Mouse (Mus musculus) heart, embryonic 13.5 days (tissue): ENCODE data around the gene B3gnt6. TPM values are rescaled to one million over a fixed set of nuclear protein-coding genes. Genes with fewer than 3 reads are reported as not detected.

ENCODE experiments used
- ATAC-seq: fragments of 200-750 bp; cut with Nextera tagmentation; 2 replicates; pipeline ENCODE4 v1.8.0; 2017; ENCODE audit warnings: moderate TSS enrichment; ENCODE audit not compliant: insufficient number of reproducible peaks, low FRiP score, low TSS enrichment; ENCODE audit errors: extremely low read depth
- H3K27ac ChIP-seq: fragments of 300-500 bp; sonication (generic); replicated peaks from 2 replicates; pipeline ENCODE4 v1.5.1; 2015; ENCODE audit warnings: moderate library complexity, mild to moderate bottlenecking, inconsistent platforms
- H3K27me3 ChIP-seq: fragments of 300-500 bp; sonication (generic); replicated peaks from 2 replicates; pipeline ENCODE4 v1.6.1; 2015; ENCODE audit warnings: mild to moderate bottlenecking, inconsistent platforms
- H3K36me3 ChIP-seq: fragments of 300-500 bp; sonication (generic); 2 replicates; pipeline ENCODE4 v1.6.1; 2015; ENCODE audit warnings: mild to moderate bottlenecking, inconsistent platforms
- H3K4me1 ChIP-seq: fragments of 300-500 bp; sonication (generic); 2 replicates; pipeline ENCODE4 v1.6.1; 2015; ENCODE audit warnings: inconsistent platforms
- H3K4me2 ChIP-seq: fragments of 300-500 bp; sonication (generic); 2 replicates; pipeline ENCODE4 v1.6.1; 2015; ENCODE audit warnings: inconsistent platforms, mild to moderate bottlenecking, moderate library complexity
- H3K4me3 ChIP-seq: fragments of 300-500 bp; sonication (generic); 2 replicates; pipeline ENCODE4 v1.5.1; 2015; ENCODE audit warnings: moderate library complexity, mild to moderate bottlenecking, inconsistent platforms
- H3K9ac ChIP-seq: fragments of 300-500 bp; sonication (generic); 2 replicates; pipeline ENCODE4 v1.6.1; 2015; ENCODE audit warnings: inconsistent platforms, mild to moderate bottlenecking, moderate library complexity
- H3K9me3 ChIP-seq: fragments of 300-500 bp; sonication (generic); 2 replicates; pipeline ENCODE4 v1.6.1; 2016; ENCODE audit warnings: inconsistent platforms
- WGBS: fragments of 180-500 bp; shearing (Covaris S2); methylation state at CpG from one replicate; pipeline ENCODE4 v1.1.7; 2015; ENCODE audit warnings: mixed read lengths; 5-methylcytosine and 5-hydroxymethylcytosine counted together
- polyA plus RNA-seq: library from polyadenylated mRNA; unstranded; fragments of >200 nt; fragmentation: Nextera tagmentation; extraction: Ambion mirVana; gene quantifications from 2 replicates; pipeline ENCODE4 v1.2.1, GENCODE M21; 2015

The B3gnt6 gene
- polyA plus RNA-seq, 1 experiment from 2014 or later: not detected

- Histone ChIP-seq H3K4me3 (no peak overlapping the region), H3K36me3 (no peaks in the 10 kb centered on the region), H3K27ac (0 out of 2 replicates have a peak overlapping the region, but pooled peaks have one; percentile 13), H3K9ac (no peak overlapping the region), H3K4me1 (peaks cover 76% of the 10 kb centered on the region), H3K4me2 (no peak overlapping the region), H3K27me3 (no peaks in the 10 kb centered on the region), H3K9me3 (no peaks in the 10 kb centered on the region)
- ATAC-seq: no peak
- 49% methylated on average over 8 of the region's 8 CpGs for WGBS
These were observed 40.8 kb downstream of the B3gnt6 start for GRCm38 (mm10) chr7:98158481-98158880.

DNA sequence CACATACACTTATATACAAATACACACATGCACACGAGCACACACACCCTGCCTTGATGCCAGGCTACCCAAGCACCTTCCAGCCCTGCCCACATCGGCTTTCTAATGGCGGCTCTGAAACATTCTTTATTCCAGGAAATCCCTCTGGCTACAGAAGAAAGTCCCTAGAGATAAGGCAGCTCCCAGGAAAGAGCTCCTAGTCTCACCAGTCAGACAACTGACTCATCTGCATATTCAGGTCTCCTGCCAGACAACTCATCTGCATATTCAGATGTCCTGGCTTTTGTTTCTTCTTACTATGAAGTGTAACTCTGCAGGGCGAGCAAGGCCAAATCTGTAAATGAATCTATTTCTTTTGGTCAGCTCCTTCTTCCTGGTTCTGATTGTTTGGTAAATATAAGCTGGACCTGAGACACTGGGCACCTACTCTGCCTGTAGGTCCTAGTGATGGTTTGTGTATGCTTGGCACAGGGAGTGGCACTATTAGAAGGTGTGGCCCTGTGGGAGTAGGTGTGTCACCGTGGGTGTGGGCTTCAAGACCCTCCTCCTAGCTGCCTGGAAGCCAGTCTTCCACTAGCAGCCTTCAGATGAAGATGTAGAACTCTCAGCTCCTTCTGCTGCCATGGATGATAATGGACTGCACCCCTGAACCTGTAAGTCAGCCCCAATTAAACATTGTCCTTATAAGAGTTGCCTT lies 41.5 kb downstream of the B3gnt6 start:
- WGBS: 45% methylated on average over 5 of the region's 5 CpGs
- Histone ChIP-seq H3K4me2 (no peak overlapping the region), H3K36me3 (no peaks in the 10 kb centered on the region), H3K4me3 (no peak overlapping the region), H3K4me1 (peaks cover 75% of the 10 kb centered on the region), H3K27me3 (no peaks in the 10 kb centered on the region), H3K9ac (no peak overlapping the region), H3K9me3 (no peaks in the 10 kb centered on the region), H3K27ac (0 out of 2 replicates have a peak overlapping the region, but pooled peaks have one; percentile 13)
- no peak for ATAC-seq

DNA sequence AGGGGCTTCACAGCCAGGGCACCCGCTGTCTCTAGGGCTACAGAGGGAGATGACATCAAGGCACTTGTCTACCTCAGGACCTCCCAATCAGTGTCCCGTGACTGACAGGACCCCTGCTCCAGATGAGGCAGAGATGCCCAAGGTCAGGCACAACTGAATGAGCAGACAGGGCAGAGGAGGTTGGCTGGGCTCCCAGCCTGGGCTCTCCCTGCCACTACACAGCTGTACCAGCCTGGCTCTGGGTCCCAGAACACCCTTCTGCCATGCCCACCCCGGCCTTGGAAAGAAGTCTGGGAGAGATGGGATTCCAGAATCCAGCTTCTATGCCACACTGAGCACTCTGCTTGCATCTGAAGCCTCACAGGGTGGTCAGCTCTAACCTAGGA lies 43.0 kb downstream of the B3gnt6 start:
- peaks cover 70% of the 10 kb centered on the region for H3K4me1 ChIP-seq

GRCm38 (mm10) chr7:98155546-98156279 lies 43.6 kb downstream of the B3gnt6 start:
- 0 out of 2 replicates have a peak, but pooled peaks have one; percentile 21 for ATAC-seq
- H3K36me3 ChIP-seq: no peaks in the 10 kb centered on the region
- 6% methylated on average over 7 of the region's 8 CpGs for WGBS
- peaks cover 64% of the 10 kb centered on the region for H3K4me1 ChIP-seq
- no peaks in the 10 kb centered on the region for H3K9me3 ChIP-seq
- peak overlapping the region; percentile 78 for H3K27ac ChIP-seq
- no peak overlapping the region; the same call in 1 of the 2 replicates for H3K4me2 ChIP-seq
- H3K9ac ChIP-seq: no peak overlapping the region
- 0 out of 2 replicates have a peak, but pooled peaks cover 5% of the 10 kb centered on the region for H3K27me3 ChIP-seq
- H3K4me3 ChIP-seq: no peak overlapping the region

More for the DNA sequence above, 43.0 kb downstream of the B3gnt6 start:
- H3K9ac ChIP-seq: no peak overlapping the region
- H3K4me2 ChIP-seq: no peak overlapping the region
- peak overlapping the region; percentile 77 for H3K27ac ChIP-seq
- no peak overlapping the region for H3K4me3 ChIP-seq
- no peaks in the 10 kb centered on the region for H3K9me3 ChIP-seq
- 23% methylated on average over 3 of the region's 3 CpGs for WGBS
- ATAC-seq: 0 out of 2 replicates have a peak, but pooled peaks have one; percentile 12
- no peaks in the 10 kb centered on the region for H3K36me3 ChIP-seq
- 0 out of 2 replicates have a peak, but pooled peaks cover 5% of the 10 kb centered on the region for H3K27me3 ChIP-seq

DNA sequence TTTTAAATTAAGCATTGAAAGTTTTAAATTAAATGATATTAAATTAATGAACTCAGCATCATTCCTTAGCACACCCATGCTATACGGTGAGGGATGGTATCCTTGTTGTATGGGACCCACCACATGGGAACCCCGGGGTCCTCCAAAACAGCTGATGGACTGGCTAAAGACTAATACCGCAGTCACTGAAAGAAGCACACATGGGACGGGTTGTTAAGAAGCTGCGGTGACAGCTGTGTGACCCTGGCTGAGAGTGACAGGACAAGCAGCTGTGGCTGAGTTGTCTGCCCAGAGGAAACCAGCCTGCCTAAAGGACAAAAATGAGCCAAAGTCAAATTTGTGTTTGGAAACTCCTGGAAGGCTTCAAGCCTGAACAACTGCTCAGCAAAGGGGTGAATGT lies 45.4 kb downstream of the B3gnt6 start:
- ATAC-seq: no peak
- 0 out of 2 replicates have a peak, but pooled peaks cover 5% of the 10 kb centered on the region for H3K27me3 ChIP-seq
- no peaks in the 10 kb centered on the region for H3K36me3 ChIP-seq
- no peak overlapping the region for H3K4me2 ChIP-seq
- peaks cover 63% of the 10 kb centered on the region for H3K4me1 ChIP-seq
- H3K27ac ChIP-seq: no peak overlapping the region
- WGBS: 63% methylated on average over 5 of the region's 5 CpGs
- H3K9ac ChIP-seq: no peak overlapping the region
- H3K4me3 ChIP-seq: no peak overlapping the region
- H3K9me3 ChIP-seq: no peaks in the 10 kb centered on the region

- Histone ChIP-seq H3K27me3 (0 out of 2 replicates have a peak, but pooled peaks cover 5% of the 10 kb centered on the region), H3K9me3 (no peaks in the 10 kb centered on the region), H3K27ac (no peak overlapping the region), H3K9ac (no peak overlapping the region), H3K36me3 (no peaks in the 10 kb centered on the region), H3K4me3 (no peak overlapping the region), H3K4me2 (no peak overlapping the region), H3K4me1 (peaks cover 58% of the 10 kb centered on the region)
- no peak for ATAC-seq
- 46% methylated on average over 3 of the region's 3 CpGs for WGBS
These were observed 45.9 kb downstream of the B3gnt6 start for GRCm38 (mm10) chr7:98153345-98153744.

- H3K4me3 ChIP-seq: no peak overlapping the region
- no peak for ATAC-seq
- 0 out of 2 replicates have a peak, but pooled peaks cover 5% of the 10 kb centered on the region for H3K27me3 ChIP-seq
- H3K27ac ChIP-seq: no peak overlapping the region
- no peaks in the 10 kb centered on the region for H3K36me3 ChIP-seq
- WGBS: 52% methylated on average over 8 of the region's 8 CpGs
- no peak overlapping the region for H3K4me2 ChIP-seq
- H3K9me3 ChIP-seq: no peaks in the 10 kb centered on the region
- peaks cover 54% of the 10 kb centered on the region for H3K4me1 ChIP-seq
- H3K9ac ChIP-seq: 0 out of 2 replicates have a peak overlapping the region, but pooled peaks have one; percentile 24
These were observed 46.9 kb downstream of the B3gnt6 start for GRCm38 (mm10) chr7:98152400-98152799.

- Histone ChIP-seq H3K27ac (no peak overlapping the region), H3K27me3 (0 out of 2 replicates have a peak, but pooled peaks cover 5% of the 10 kb centered on the region), H3K9me3 (no peaks in the 10 kb centered on the region), H3K4me3 (no peak overlapping the region), H3K36me3 (no peaks in the 10 kb centered on the region), H3K9ac (no peak overlapping the region), H3K4me2 (no peak overlapping the region), H3K4me1 (peaks cover 37% of the 10 kb centered on the region)
- ATAC-seq: no peak
- WGBS: 28% methylated on average over 5 of the region's 5 CpGs
These were observed 48.8 kb downstream of the B3gnt6 start for GRCm38 (mm10) chr7:98150525-98150924.

GRCm38 (mm10) chr7:98149802-98150201 lies 49.5 kb downstream of the B3gnt6 start:
- Histone ChIP-seq H3K27ac (peak overlapping the region; percentile 38; the same call in 1 of the 2 replicates), H3K27me3 (0 out of 2 replicates have a peak, but pooled peaks cover 8% of the 10 kb centered on the region), H3K9ac (peak overlapping the region; percentile 6; the same call in 1 of the 2 replicates), H3K4me3 (no peak overlapping the region), H3K36me3 (no peaks in the 10 kb centered on the region), H3K4me2 (no peak overlapping the region), H3K4me1 (peaks cover 32% of the 10 kb centered on the region), H3K9me3 (no peaks in the 10 kb centered on the region)
- whole genome bisulfite sequencing: 12% methylated on average over 3 of the region's 3 CpGs
- ATAC-seq: no peak

- no peak overlapping the region; the same call in 1 of the 2 replicates for H3K9ac ChIP-seq
- WGBS: 68% methylated on average over 10 of the region's 10 CpGs
- no peak for ATAC-seq
These were observed 50.4 kb downstream of the B3gnt6 start for GRCm38 (mm10) chr7:98148721-98149407.

DNA sequence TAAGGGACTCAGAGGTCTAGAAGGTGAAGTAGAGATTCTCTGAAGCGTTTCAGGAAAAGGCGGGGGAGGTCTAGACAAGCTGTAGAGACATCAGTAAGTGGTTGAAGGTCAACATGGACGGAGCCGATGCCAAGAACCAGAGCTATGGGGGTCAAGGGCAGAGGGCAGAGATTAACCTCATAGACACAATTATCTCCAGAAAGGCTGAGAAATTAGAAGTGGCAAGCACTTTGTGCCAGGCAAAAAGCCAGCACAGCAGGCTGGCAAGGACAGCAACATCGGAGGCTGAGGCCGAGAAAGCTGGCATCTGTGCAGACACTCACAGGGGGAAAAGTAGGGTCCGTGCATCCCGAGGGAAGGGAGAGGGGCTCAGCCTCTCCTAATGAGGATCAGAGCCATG lies 51.5 kb downstream of the B3gnt6 start:
- WGBS: 76% methylated on average over 8 of the region's 8 CpGs
- no peak overlapping the region for H3K27ac ChIP-seq

More at GRCm38 (mm10) chr7:98148721-98149407, 50.4 kb downstream of the B3gnt6 start:
- H3K4me1 ChIP-seq: peaks cover 32% of the 10 kb centered on the region
- no peak overlapping the region for H3K27ac ChIP-seq
- H3K36me3 ChIP-seq: no peaks in the 10 kb centered on the region
- no peak overlapping the region for H3K4me2 ChIP-seq
- 0 out of 2 replicates have a peak, but pooled peaks cover 8% of the 10 kb centered on the region for H3K27me3 ChIP-seq
- H3K9me3 ChIP-seq: no peaks in the 10 kb centered on the region
- no peak overlapping the region for H3K4me3 ChIP-seq

More for the DNA sequence above, 51.5 kb downstream of the B3gnt6 start:
- no peak overlapping the region for H3K4me2 ChIP-seq
- H3K36me3 ChIP-seq: no peaks in the 10 kb centered on the region
- 0 out of 2 replicates have a peak, but pooled peaks cover 8% of the 10 kb centered on the region for H3K27me3 ChIP-seq
- H3K9ac ChIP-seq: no peak overlapping the region
- no peaks in the 10 kb centered on the region for H3K9me3 ChIP-seq
- ATAC-seq: no peak
- H3K4me3 ChIP-seq: no peak overlapping the region
- H3K4me1 ChIP-seq: peaks cover 30% of the 10 kb centered on the region
